Mouse (Mus musculus) forebrain, embryonic 15.5 days (tissue): ENCODE data around the gene Pla1a. TPM values are rescaled to one million over a fixed set of nuclear protein-coding genes. Genes with fewer than 3 reads are reported as not detected.
A peak's percentile ranks its signal among the peaks of the same experiment; 100 is the strongest.
"Not testable (repeated sequence)": the region's sequence is repeated elsewhere in the genome, so short reads cannot be mapped to it uniquely, and the experiment has no call there.

Source experiments
- ATAC-seq: fragments of 200-750 bp; cut with Nextera tagmentation; replicated peaks from 2 replicates; pipeline ENCODE4 v1.8.0; 2017; ENCODE audit warnings: mild to moderate bottlenecking, moderate TSS enrichment, moderate library complexity
- H3K27ac ChIP-seq: fragments of 300-500 bp; sonication (generic); replicated peaks from 2 replicates; pipeline ENCODE4 v1.5.1; 2015; ENCODE audit warnings: mild to moderate bottlenecking, inconsistent platforms
- H3K27me3 ChIP-seq: fragments of 300-500 bp; sonication (generic); 2 replicates; pipeline ENCODE4 v1.6.1; 2015; ENCODE audit warnings: inconsistent platforms
- H3K36me3 ChIP-seq: fragments of 300-500 bp; sonication (generic); 2 replicates; pipeline ENCODE4 v1.6.1; 2015; ENCODE audit warnings: mild to moderate bottlenecking, inconsistent platforms
- H3K4me1 ChIP-seq: fragments of 300-500 bp; sonication (generic); 2 replicates; pipeline ENCODE4 v1.6.1; 2015; ENCODE audit warnings: inconsistent platforms
- H3K4me2 ChIP-seq: fragments of 300-500 bp; sonication (generic); replicated peaks from 2 replicates; pipeline ENCODE4 v1.6.1; 2015; ENCODE audit warnings: mild to moderate bottlenecking, inconsistent platforms
- H3K4me3 ChIP-seq: fragments of 300-500 bp; sonication (generic); 2 replicates; pipeline ENCODE4 v1.5.1; 2015; ENCODE audit warnings: mild to moderate bottlenecking, inconsistent platforms
- H3K9ac ChIP-seq: fragments of 300-500 bp; sonication (generic); replicated peaks from 2 replicates; pipeline ENCODE4 v1.6.1; 2015; ENCODE audit warnings: mild to moderate bottlenecking, inconsistent platforms
- H3K9me3 ChIP-seq: fragments of 300-500 bp; sonication (generic); 2 replicates; pipeline ENCODE4 v1.6.1; 2016; ENCODE audit warnings: inconsistent platforms
- WGBS: fragments of 180-500 bp; shearing (Covaris S2); methylation state at CpG from one replicate; pipeline ENCODE4 v1.1.7; 2015; ENCODE audit warnings: mixed read lengths; 5-methylcytosine and 5-hydroxymethylcytosine counted together
- polyA plus RNA-seq: library from polyadenylated mRNA; unstranded; fragments of >200 nt; fragmentation: Nextera tagmentation; extraction: Ambion mirVana; gene quantifications from 2 replicates; pipeline ENCODE4 v1.2.1, GENCODE M21; 2015

Gene Pla1a
- polyA plus RNA-seq = 0.34 and 0.41 TPM in 2 replicates

DNA sequence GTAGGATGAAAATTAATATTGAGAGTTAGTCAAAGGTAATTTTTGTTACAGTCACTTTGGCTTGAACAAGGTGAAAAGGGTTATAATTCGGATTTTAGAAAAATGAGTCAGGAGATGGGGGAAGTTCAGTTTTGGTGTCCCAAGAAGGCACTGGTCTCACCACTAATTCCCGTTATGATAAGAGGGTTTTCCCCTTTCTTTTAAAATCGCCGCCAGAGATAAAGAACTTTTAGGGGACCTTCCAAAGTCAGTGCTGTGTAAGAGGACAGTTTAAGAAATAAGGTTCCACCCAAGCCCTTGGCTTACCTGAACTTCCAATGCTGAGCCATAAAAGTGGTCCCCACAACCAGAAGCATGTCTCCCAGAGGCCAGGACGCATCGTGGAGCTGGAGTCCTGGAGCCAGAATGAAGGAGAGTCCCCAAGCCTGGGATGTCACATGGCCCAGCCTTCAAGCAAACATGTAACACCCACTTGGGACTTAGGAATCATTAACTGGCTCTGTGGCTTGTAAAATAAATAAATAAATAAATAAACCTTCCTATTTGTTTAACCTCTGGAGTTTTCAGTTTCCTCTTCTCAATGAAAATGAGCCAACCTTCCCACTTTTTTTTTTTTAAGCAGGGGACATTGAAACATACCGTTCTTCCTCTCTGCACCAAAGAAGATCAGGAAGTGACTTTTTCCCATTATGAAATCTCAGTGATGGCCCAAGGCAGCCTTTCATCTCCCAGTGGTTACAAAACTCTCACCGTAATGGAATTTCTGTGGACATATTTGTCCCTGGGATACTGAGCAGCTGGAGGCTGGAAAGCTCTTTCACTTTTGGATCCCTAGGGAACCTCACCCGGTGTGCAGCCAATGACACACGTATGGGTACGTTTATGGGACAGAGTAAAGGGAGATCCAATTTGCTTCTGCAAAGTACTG lies at the start of gene Pla1a:
Gene Pla1a (minus strand): TSS at position 648 of the 928 bp plus-strand sequence.
- no peak within 1 kb of the TSS for H3K9ac ChIP-seq
- no peaks in the 10 kb centered on the region for H3K36me3 ChIP-seq
- no peaks in the 10 kb centered on the region for H3K4me1 ChIP-seq

GRCm38 (mm10) chr16:38481327-38481726 lies 48.4 kb upstream of the Pla1a start:
- Histone ChIP-seq H3K27me3 (no peaks in the 10 kb centered on the region), H3K4me1 (peaks cover 14% of the 10 kb centered on the region; the same call in 1 of the 2 replicates), H3K27ac (no peak overlapping the region), H3K9me3 (no peaks in the 10 kb centered on the region; the same call in 1 of the 2 replicates), H3K36me3 (no peaks in the 10 kb centered on the region), H3K4me3 (no peak overlapping the region), H3K9ac (no peak overlapping the region), H3K4me2 (no peak overlapping the region)
- ATAC-seq = no peak
- 80% methylated on average over 4 of the region's 4 CpGs for WGBS

More for the DNA sequence above, at the start of gene Pla1a:
- whole genome bisulfite sequencing = 87% methylated on average over 11 of the region's 11 CpGs
- ATAC-seq = no peak
- Histone ChIP-seq H3K9me3 (no peaks in the 10 kb centered on the region), H3K27me3 (no peaks in the 10 kb centered on the region), H3K27ac (no peak within 1 kb of the TSS), H3K4me3 (no peak within 1 kb of the TSS), H3K4me2 (no peak within 1 kb of the TSS)

DNA sequence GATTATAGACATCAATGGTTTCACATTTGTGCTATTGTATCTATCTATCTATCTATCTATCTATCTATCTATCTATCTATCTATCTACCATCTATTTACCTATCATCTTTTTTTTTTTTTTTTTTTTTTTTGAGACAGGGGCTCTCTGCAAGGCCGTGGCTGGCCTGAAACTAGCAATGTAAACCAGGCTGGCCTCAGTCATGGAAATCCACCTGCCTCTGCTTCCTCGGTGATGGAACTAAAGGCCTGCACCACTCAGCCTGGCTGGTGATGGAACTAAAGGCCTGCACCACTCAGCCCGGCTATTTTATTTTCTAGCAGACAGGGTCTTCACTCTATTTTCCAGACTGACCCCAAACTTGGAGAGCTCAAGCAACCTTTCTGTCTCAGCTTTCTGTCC lies 45.4 kb upstream of the Pla1a start:
- Histone ChIP-seq H3K9me3 (no peaks in the 10 kb centered on the region; the same call in 1 of the 2 replicates), H3K4me2 (no peak overlapping the region), H3K27me3 (no peaks in the 10 kb centered on the region), H3K9ac (no peak overlapping the region), H3K36me3 (no peaks in the 10 kb centered on the region), H3K27ac (no peak overlapping the region), H3K4me1 (peaks cover 12% of the 10 kb centered on the region; the same call in 1 of the 2 replicates), H3K4me3 (no peak overlapping the region)
- WGBS = 90% methylated on average over 3 of the region's 3 CpGs
- no peak for ATAC-seq

DNA sequence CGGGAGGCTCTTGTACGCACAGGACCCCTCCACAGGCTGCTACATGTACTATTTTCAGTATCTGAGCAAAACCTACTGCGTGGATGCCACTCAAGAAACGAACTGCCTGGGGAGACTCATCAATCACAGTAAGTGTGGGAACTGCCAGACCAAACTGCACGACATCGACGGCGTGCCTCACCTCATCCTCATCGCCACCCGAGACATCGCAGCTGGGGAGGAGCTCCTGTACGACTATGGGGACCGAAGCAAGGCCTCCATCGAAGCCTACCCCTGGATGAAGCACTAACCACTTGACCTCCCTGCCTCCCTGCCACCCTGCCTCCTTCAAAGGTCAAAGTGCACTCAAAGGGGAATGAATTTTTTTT lies 44.3 kb upstream of the Pla1a start:
- ATAC-seq = 0 out of 2 replicates have a peak, but pooled peaks have one; percentile 29
- peak overlapping the region; percentile 40 for H3K4me3 ChIP-seq
- H3K27ac ChIP-seq, H3K27me3 ChIP-seq, H3K9me3 ChIP-seq, H3K36me3 ChIP-seq: not testable (repeated sequence)
- 62% methylated on average over 14 of the region's 14 CpGs for WGBS
- H3K9ac ChIP-seq = peak overlapping the region; percentile 34; the same call in 1 of the 2 replicates
- H3K4me2 ChIP-seq = peak overlapping the region; percentile 68
- H3K4me1 ChIP-seq = peaks cover 11% of the 10 kb centered on the region; the same call in 1 of the 2 replicates

DNA sequence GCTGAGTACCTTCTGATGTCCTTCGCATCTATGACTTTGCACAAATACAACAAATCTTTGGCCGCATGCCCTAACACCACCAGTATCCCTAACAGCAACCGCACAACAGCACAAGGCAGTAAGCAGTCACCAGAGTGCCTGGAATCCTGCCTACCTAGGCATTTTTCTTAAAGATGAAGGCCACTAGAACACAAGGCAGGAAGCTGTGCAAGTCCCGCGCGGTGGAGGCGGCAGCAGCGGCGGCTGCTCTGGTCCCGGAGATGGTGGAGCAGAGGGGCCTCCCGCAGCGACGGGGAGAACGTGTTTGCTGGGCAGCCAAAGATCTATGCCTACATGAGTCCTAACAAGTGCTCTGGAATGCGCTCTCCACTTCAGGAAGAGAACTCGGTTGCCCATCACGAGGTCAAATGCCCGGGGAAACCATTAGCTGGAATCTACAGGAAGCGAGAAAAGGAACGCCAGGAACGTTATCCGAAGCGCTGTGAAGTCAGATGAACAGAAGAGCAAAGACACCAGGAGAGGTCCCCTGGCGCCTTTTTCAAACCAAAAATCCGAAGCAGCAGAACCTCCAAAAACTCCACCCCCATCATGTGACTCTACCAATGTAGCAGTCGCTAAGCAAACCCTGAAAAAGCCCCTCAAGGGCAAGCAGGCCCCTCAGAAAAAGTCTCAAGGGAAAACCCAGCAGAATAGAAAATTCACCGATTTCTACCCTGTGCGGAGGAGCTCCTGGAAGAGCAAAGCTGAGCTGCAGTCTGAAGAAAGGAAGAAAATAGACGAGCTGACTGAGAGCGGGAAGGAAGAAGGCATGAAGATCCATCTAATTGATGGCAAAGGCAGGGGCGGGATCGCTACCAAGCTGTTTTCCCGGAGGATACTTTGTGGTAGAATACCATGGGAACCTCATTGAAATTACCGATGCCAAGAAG lies 43.6 kb upstream of the Pla1a start:
- no peaks in the 10 kb centered on the region for H3K36me3 ChIP-seq
- peak overlapping the region; percentile 68 for H3K4me2 ChIP-seq
- H3K9ac ChIP-seq = peak overlapping the region; percentile 34
- ATAC-seq = peak; percentile 48
- H3K4me3 ChIP-seq = peak overlapping the region; percentile 40
- H3K27ac ChIP-seq = no peak overlapping the region
- no peaks in the 10 kb centered on the region; the same call in 1 of the 2 replicates for H3K9me3 ChIP-seq
- no peaks in the 10 kb centered on the region for H3K27me3 ChIP-seq
- WGBS = 11% methylated on average over 34 of the region's 34 CpGs
- H3K4me1 ChIP-seq = peaks cover 11% of the 10 kb centered on the region; the same call in 1 of the 2 replicates

DNA sequence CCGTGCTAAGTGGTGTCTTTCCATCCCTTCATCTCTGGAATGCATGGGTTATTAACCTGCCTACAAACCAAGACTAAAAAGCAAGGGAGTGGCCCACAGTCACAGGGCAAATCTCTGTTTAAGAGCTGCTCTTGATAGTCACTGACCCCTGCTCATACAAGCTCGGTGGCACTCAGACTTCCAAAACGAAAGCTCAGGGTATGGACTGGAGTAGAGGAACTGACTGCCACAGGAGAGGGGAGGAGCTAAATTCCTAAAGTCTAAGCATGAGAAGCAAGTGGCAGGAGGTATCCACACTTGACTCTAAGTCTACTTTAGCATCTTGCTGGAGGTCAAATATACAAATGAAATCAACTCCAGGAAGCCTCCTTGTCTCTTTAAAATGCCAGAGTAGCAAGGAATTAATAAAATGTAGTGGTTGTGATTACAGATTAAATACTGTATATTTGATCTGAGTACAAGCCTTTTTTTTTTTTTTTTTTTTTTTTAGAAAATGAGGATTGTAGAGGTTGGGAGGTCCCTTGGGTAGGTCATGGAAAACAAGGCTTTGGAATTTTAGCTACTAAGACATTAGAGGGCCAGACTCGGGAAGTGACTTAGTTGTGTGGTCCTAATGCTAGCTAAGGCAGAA lies 42.9 kb upstream of the Pla1a start:
- ATAC-seq = no peak
- peak overlapping the region; percentile 68 for H3K4me2 ChIP-seq
- H3K36me3 ChIP-seq = no peaks in the 10 kb centered on the region
- peaks cover 11% of the 10 kb centered on the region; the same call in 1 of the 2 replicates for H3K4me1 ChIP-seq
- H3K4me3 ChIP-seq = no peak overlapping the region
- H3K27ac ChIP-seq = no peak overlapping the region
- no peak overlapping the region for H3K9ac ChIP-seq
- H3K9me3 ChIP-seq = no peaks in the 10 kb centered on the region; the same call in 1 of the 2 replicates
- 62% methylated on average over 4 of the region's 4 CpGs for WGBS
- no peaks in the 10 kb centered on the region for H3K27me3 ChIP-seq

DNA sequence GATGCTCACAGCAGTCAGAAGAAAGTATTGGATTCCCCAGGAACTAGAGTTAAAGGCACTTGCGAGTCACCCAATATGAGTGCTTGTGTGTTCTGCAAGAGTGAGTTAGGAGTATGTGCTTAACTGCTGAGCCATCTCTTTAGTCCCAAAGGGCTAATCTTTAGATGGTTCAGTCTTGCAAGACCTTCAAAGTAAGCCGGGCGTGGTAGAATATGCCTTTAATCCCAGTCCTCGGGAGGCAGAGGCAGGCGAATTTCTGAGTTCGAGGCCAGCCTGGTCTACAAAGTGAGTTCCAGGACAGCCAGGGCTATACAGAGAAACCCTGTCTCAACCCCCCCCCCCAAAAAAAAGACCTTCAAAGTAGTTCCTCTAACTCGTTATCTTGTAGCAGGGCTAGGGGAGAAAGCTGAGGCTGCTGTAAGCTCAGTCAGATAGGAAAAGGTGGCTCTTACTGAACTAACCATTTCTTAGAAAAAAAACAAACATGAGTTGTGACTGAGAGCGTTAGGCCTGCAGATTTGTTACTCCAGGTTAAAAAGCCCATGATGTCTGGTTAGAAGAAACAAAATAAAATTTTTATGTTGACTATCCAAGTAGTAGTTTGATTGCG lies 41.8 kb upstream of the Pla1a start:
- 91% methylated on average over 9 of the region's 9 CpGs for WGBS
- Histone ChIP-seq H3K4me3 (no peak overlapping the region), H3K27ac (no peak overlapping the region), H3K9me3 (no peaks in the 10 kb centered on the region), H3K36me3 (no peaks in the 10 kb centered on the region), H3K4me2 (no peak overlapping the region), H3K27me3 (no peaks in the 10 kb centered on the region), H3K9ac (no peak overlapping the region), H3K4me1 (peaks cover 11% of the 10 kb centered on the region; the same call in 1 of the 2 replicates)
- no peak for ATAC-seq

GRCm38 (mm10) chr16:38473661-38474060 lies 40.7 kb upstream of the Pla1a start:
- Histone ChIP-seq H3K27ac (no peak overlapping the region), H3K27me3 (no peaks in the 10 kb centered on the region), H3K9ac (no peak overlapping the region), H3K9me3 (no peaks in the 10 kb centered on the region), H3K36me3 (no peaks in the 10 kb centered on the region), H3K4me1 (peaks cover 11% of the 10 kb centered on the region; the same call in 1 of the 2 replicates), H3K4me2 (no peak overlapping the region), H3K4me3 (no peak overlapping the region)
- 94% methylated on average over 5 of the region's 5 CpGs for whole genome bisulfite sequencing
- ATAC-seq = no peak

DNA sequence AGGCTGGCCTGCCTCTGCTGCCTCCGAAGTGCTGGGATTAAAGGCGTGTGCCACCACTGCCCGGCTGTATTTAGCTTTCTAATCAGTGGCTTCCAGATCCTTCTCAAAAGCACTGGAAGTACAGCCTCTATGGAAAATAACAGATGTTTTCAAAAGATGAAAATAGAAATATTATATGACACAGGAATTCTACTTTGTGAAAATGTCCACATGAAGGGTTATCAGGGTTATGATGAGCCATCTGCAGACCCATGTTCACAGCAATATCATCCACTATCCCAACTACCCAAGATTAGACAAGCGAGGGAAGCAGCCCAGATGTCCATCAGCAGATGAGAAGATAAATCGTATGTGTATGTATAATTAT lies 39.5 kb upstream of the Pla1a start:
- WGBS = 94% methylated on average over 5 of the region's 5 CpGs
- ATAC-seq = no peak
- no peak overlapping the region for H3K9ac ChIP-seq
- no peak overlapping the region for H3K27ac ChIP-seq
- no peaks in the 10 kb centered on the region for H3K27me3 ChIP-seq
- H3K4me2 ChIP-seq = no peak overlapping the region
- H3K36me3 ChIP-seq = no peaks in the 10 kb centered on the region
- no peak overlapping the region for H3K4me3 ChIP-seq
- H3K4me1 ChIP-seq = peaks cover 11% of the 10 kb centered on the region; the same call in 1 of the 2 replicates
- no peaks in the 10 kb centered on the region for H3K9me3 ChIP-seq

DNA sequence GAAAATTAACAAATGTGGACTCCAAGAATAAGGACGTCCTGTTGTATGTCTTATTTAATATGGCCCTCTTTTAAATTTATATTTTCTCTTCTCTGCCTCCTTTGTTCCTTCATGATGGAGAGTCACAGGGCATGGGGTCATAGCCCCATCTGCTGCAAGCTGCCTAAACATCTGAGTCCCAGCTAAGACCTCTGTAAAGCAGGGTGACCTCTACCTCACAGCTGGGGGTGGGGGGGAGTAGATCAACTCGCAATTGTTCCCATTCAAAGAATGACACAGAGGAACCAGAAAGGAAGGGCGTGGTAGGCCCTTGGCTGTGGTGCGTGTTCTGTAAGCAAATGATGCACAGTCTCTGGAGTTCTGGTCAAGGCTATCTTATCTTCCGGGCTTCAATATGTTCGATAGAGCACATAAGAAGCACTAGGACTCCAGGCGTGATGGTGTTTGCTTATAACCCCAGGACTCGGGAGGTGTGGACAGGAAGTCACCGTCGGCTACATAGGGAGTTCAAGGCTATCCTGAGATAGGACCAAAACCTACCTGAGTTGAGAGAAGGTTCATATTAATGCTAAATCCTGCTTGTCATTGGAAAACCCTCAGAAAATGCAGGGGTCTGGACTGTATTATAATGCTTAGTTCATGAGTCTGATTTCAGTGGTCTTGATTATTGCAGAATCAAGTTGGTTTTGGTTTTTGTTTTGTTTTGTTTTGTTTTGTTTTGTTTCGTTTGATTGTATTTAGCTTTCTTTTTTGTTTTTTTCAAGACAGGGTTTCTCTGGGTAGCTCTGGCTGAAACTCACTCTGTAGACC lies 39.0 kb upstream of the Pla1a start:
- Histone ChIP-seq H3K36me3 (no peaks in the 10 kb centered on the region), H3K9me3 (no peaks in the 10 kb centered on the region), H3K27me3 (no peaks in the 10 kb centered on the region), H3K4me1 (peaks cover 7% of the 10 kb centered on the region; the same call in 1 of the 2 replicates), H3K27ac (no peak overlapping the region), H3K4me2 (no peak overlapping the region), H3K9ac (no peak overlapping the region), H3K4me3 (no peak overlapping the region)
- 82% methylated on average over 11 of the region's 11 CpGs for WGBS
- ATAC-seq = no peak
